ENCODE assay signal across 8 mouse cellular contexts in the genomic region with DNA sequence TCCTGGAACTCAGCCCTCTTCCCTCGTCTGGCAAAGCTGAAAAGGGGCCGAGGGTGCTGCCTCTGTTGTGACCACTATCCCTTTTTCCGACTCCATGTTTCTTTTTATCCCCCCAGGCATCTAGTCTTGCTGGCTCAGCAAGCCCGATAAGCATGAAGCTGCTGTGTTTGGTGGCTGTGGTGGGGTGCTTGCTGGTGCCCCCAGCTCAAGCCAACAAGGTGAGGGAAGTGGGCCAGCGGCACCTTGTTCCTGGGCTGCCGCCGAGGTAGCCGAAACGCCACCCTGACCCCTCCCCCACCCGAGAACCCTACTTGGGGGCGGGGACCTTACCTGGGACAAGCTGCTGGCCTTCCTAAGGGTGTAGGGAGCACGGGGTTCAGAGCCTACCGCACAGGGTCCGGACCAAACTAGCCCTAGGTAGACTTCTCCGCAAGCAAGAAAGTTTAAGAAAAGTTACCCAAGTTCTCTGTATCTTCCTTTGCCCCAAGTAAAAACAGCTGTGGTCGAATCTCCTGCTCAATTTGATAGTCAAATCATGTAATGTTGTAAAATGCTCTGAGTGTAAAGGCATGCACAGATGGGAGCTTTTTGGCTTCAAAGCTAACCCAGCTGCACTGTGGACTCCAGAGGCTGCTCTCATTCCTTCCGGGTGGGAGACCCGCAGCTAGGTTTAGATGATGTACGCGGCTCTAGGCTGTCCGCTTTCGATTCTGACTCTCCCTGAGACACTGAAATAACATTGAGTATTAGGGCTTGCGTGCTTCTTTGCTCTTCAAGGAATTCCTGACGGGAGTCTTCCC. TPM values are rescaled to one million over a fixed set of nuclear protein-coding genes. Genes with fewer than 3 reads are reported as not detected.
DNase-seq lines count a peak whose midpoint lies in the region; ATAC-seq and TF ChIP-seq lines count a peak whose summit lies in the region.

No protein-coding gene starts in this region.

- H3K4me3 ChIP-seq in heart, postnatal 0 days (ENCODE audit: low read depth, low read length): peak overlapping the region; percentile 97
- peak overlapping the region; percentile 71 for H3K4me3 ChIP-seq in midbrain, embryonic 10.5 days
- H3K4me3 ChIP-seq in stomach, postnatal 0 days (ENCODE audit: low read depth, low read length): peak overlapping the region; percentile 88

- H3K27ac ChIP-seq in heart, postnatal 0 days (ENCODE audit: low read depth): peak overlapping the region; percentile 23; the same call in 1 of the 2 replicates
- peak overlapping the region; percentile 96 for H3K27ac ChIP-seq in midbrain, embryonic 10.5 days (replicated peaks)
- peak overlapping the region; percentile 73 for H3K27ac ChIP-seq in stomach, postnatal 0 days (replicated peaks)

- DNase-seq in CD4-positive, CD25-positive, alpha-beta regulatory T cell, adult 2 months (ENCODE audit: low read depth, low spot score): peak; percentile 51
- peak; percentile 43 for DNase-seq in Muller cell, postnatal 12 days (ENCODE audit: inconsistent ontology term)
- peak; percentile 46 for DNase-seq in embryo, embryonic 10.5 days (ENCODE audit: low spot score)
- DNase-seq in heart, postnatal 0 days (ENCODE audit: low spot score): no peak
- peak; percentile 56 to 72 for DNase-seq in kidney, postnatal 4 days
- no peak for DNase-seq in midbrain, embryonic 10.5 days (ENCODE audit: low spot score)
- DNase-seq in stomach, postnatal 0 days (ENCODE audit: low spot score): peak; percentile 67
- DNase-seq in frontal cortex, postnatal 10 days (ENCODE audit: low spot score in 2 of 2): no peak

- no peak for TF ChIP-seq EP300 in heart, postnatal 0 days (IDR thresholded peaks at IDR 0.05; ENCODE audit: low read depth)
- TF ChIP-seq EP300 in stomach, postnatal 0 days (optimal IDR thresholded peaks at IDR 0.05): no peak

- H3K36me3 ChIP-seq in heart, postnatal 0 days (replicated peaks; ENCODE audit: control insufficient read depth, insufficient read depth, low read length): peaks cover 9% of the 10 kb centered on the region; the same call in 1 of the 2 replicates
- H3K36me3 ChIP-seq in midbrain, embryonic 10.5 days: peaks cover 42% of the 10 kb centered on the region
- H3K36me3 ChIP-seq in stomach, postnatal 0 days (ENCODE audit: control insufficient read depth, insufficient read depth, low read length): peaks cover 2% of the 10 kb centered on the region

- TF ChIP-seq CTCF in heart, postnatal 0 days (IDR thresholded peaks at IDR 0.05; ENCODE audit: low read depth): no peak
- no peak for TF ChIP-seq CTCF in stomach, postnatal 0 days (IDR thresholded peaks at IDR 0.05; ENCODE audit: low read depth)

- peak overlapping the region; percentile 87 for H3K9ac ChIP-seq in heart, postnatal 0 days (replicated peaks; ENCODE audit: low read depth, low read length)
- peak overlapping the region; percentile 84 for H3K9ac ChIP-seq in stomach, postnatal 0 days (ENCODE audit: low read length)

- H3K4me1 ChIP-seq in heart, postnatal 0 days (ENCODE audit: control insufficient read depth, insufficient read depth): 0 out of 2 replicates have a peak, but pooled peaks cover 12% of the 10 kb centered on the region
- H3K4me1 ChIP-seq in midbrain, embryonic 10.5 days: peaks cover 20% of the 10 kb centered on the region
- no peaks in the 10 kb centered on the region for H3K4me1 ChIP-seq in stomach, postnatal 0 days (replicated peaks; ENCODE audit: control insufficient read depth, insufficient read depth)

- no peaks in the 10 kb centered on the region for H3K27me3 ChIP-seq in heart, postnatal 0 days (ENCODE audit: control insufficient read depth, insufficient read depth, low read length)
- H3K27me3 ChIP-seq in midbrain, embryonic 10.5 days (ENCODE audit: low read depth, poor library complexity, severe bottlenecking): no peaks in the 10 kb centered on the region
- no peaks in the 10 kb centered on the region for H3K27me3 ChIP-seq in stomach, postnatal 0 days (ENCODE audit: control insufficient read depth, insufficient read depth, low read length)

- no peaks in the 10 kb centered on the region for H3K9me3 ChIP-seq in heart, postnatal 0 days (replicated peaks; ENCODE audit: control insufficient read depth, low read length)
- H3K9me3 ChIP-seq in midbrain, embryonic 10.5 days (replicated peaks): no peaks in the 10 kb centered on the region
- no peaks in the 10 kb centered on the region for H3K9me3 ChIP-seq in stomach, postnatal 0 days (ENCODE audit: control insufficient read depth, low read length)

- ATAC-seq in heart, postnatal 0 days (ENCODE audit: insufficient read depth, low read depth): peak; percentile 27
- ATAC-seq in stomach, postnatal 0 days (ENCODE audit: low FRiP score, low TSS enrichment): peak; percentile 47

- H3K4me2 ChIP-seq in heart, postnatal 0 days (ENCODE audit: low read depth, low read length): peak overlapping the region; percentile 96
- peak overlapping the region; percentile 98 for H3K4me2 ChIP-seq in stomach, postnatal 0 days (replicated peaks; ENCODE audit: low read depth)

- WGBS in heart, postnatal 0 days: 6% methylated on average over 24 of the region's 24 CpGs
- WGBS in midbrain, embryonic 10.5 days: 13% methylated on average over 24 of the region's 24 CpGs
- 4% methylated on average over 24 of the region's 24 CpGs for WGBS in stomach, postnatal 0 days

RNA-seq across cellular contexts. Expression of a gene that starts 10.6 kb away (rescaled TPM):
- 45.3 and 46.0 TPM in 2 replicates for total RNA-seq in heart, postnatal 0 days (2014; rRNA removed; ENCODE audit: low replicate concordance)
- polyA plus RNA-seq in heart, postnatal 0 days (2015; fragmentation: Nextera tagmentation; extraction: Ambion mirVana): 51.2 and 57.3 TPM in 2 replicates
- 149 and 156 TPM in 2 replicates for polyA plus RNA-seq in midbrain, embryonic 10.5 days (2016; fragmentation: Nextera tagmentation; extraction: Ambion mirVana)
- 65.9 and 66.1 TPM in 2 replicates for polyA plus RNA-seq in stomach, postnatal 0 days (2015; fragmentation: Nextera tagmentation; extraction: Ambion mirVana)

RNA-seq across cellular contexts. Expression of a gene that starts 12.4 kb away (rescaled TPM):
- not detected in 2 replicates for total RNA-seq in heart, postnatal 0 days (2014; rRNA removed; ENCODE audit: low replicate concordance)
- polyA plus RNA-seq in heart, postnatal 0 days (2015; fragmentation: Nextera tagmentation; extraction: Ambion mirVana): 0.04 and 0.05 TPM in 2 replicates
- not detected in 2 replicates for polyA plus RNA-seq in midbrain, embryonic 10.5 days (2016; fragmentation: Nextera tagmentation; extraction: Ambion mirVana)
- polyA plus RNA-seq in stomach, postnatal 0 days (2015; fragmentation: Nextera tagmentation; extraction: Ambion mirVana): 0.02 and 0.04 TPM in 2 replicates

RNA-seq across cellular contexts. Expression of a gene that starts 32.0 kb away (rescaled TPM):
- not detected in 2 replicates for total RNA-seq in heart, postnatal 0 days (2014; rRNA removed; ENCODE audit: low replicate concordance)
- not detected in 2 replicates for polyA plus RNA-seq in heart, postnatal 0 days (2015; fragmentation: Nextera tagmentation; extraction: Ambion mirVana)
- not detected in 2 replicates for polyA plus RNA-seq in midbrain, embryonic 10.5 days (2016; fragmentation: Nextera tagmentation; extraction: Ambion mirVana)
- polyA plus RNA-seq in stomach, postnatal 0 days (2015; fragmentation: Nextera tagmentation; extraction: Ambion mirVana): 0.18 TPM in 1 of 2 replicates, not detected in the other

RNA-seq across cellular contexts. Expression of a gene that starts 34.0 kb away (rescaled TPM):
- 13.8 TPM in 1 of 2 replicates, not detected in the other for total RNA-seq in heart, postnatal 0 days (2014; rRNA removed; ENCODE audit: low replicate concordance)
- 0.49 and 0.80 TPM in 2 replicates for polyA plus RNA-seq in heart, postnatal 0 days (2015; fragmentation: Nextera tagmentation; extraction: Ambion mirVana)
- 0.14 TPM in 1 of 2 replicates, not detected in the other for polyA plus RNA-seq in midbrain, embryonic 10.5 days (2016; fragmentation: Nextera tagmentation; extraction: Ambion mirVana)
- 0.18 TPM in 1 of 2 replicates, not detected in the other for polyA plus RNA-seq in stomach, postnatal 0 days (2015; fragmentation: Nextera tagmentation; extraction: Ambion mirVana)

Comparison
In these comparisons a context has a peak if more than half of its experiments do, and no peak if none do; other contexts are left out.
1. DNase-seq: peak in CD4-positive, CD25-positive, alpha-beta regulatory T cell, adult 2 months (single experiment), Muller cell, postnatal 12 days (single experiment), embryo, embryonic 10.5 days (single experiment), kidney, postnatal 4 days (2 of 2) and stomach, postnatal 0 days (single experiment); none in heart, postnatal 0 days (single experiment), midbrain, embryonic 10.5 days (single experiment) and frontal cortex, postnatal 10 days (0 of 2).
2. H3K27ac ChIP-seq: peak in every context shown above with its lines; median percentile 96 in midbrain, embryonic 10.5 days; 73 in stomach, postnatal 0 days; 23 in heart, postnatal 0 days.
3. Peak in every context shown above with its lines, with median percentiles within 50 percentile points of each other: H3K4me3 ChIP-seq.